Comparison of ENCODE assay signal across 14 mouse cellular contexts in genomic region chr7:141584048-141584841, GRCm38 (mm10). TPM values are rescaled to one million over a fixed set of nuclear protein-coding genes. Genes with fewer than 3 reads are reported as not detected.
DNase-seq lines count a peak whose midpoint lies in the region; ATAC-seq and TF ChIP-seq lines count a peak whose summit lies in the region.
"Had no signal": no experiment of that assay in that cellular context is flagged by ENCODE, and none has a peak within 500 bp of the region (broad histone marks: within the 10 kb centered on the region; RNA-seq: fewer than 3 reads in every experiment).

No protein-coding gene starts in this region.

- peak; percentile 49 to 63 for DNase-seq in spleen, postnatal 10 days (ENCODE audit: low spot score in 2 of 2)
- no peak for DNase-seq in spleen, postnatal 14 days (ENCODE audit: low spot score in 2 of 2)
- DNase-seq in liver, adult 2 months (ENCODE audit: extremely low read depth, low read depth, low spot score), result peak; percentile 80
- DNase-seq in cerebellum, postnatal 4 days (ENCODE audit: low spot score in 2 of 2), result no peak
- DNase-seq in layer of hippocampus, adult 9-10 months (ENCODE audit: low spot score), result no peak
- no peak for DNase-seq in T-cell, adult 2 months (ENCODE audit: low spot score)
- DNase-seq: cerebellum, postnatal 10 days; heart, adult 18-20 months; heart, postnatal 36 days had no signal

- no peak overlapping the region for H3K4me3 ChIP-seq in intestine, postnatal 0 days (ENCODE audit: low read depth, low read length)
- no peak overlapping the region for H3K4me3 ChIP-seq in intestine, embryonic 16.5 days (ENCODE audit: low read length)
- H3K4me3 ChIP-seq in liver, adult 2 months (ENCODE audit: insufficient read depth, low read depth, low read length), result no peak overlapping the region
- H3K4me3 ChIP-seq: embryonic facial prominence, embryonic 15.5 days; intestine, embryonic 15.5 days; limb, embryonic 12.5 days had no signal

- 86% methylated on average over 4 of the region's 5 CpGs for WGBS in intestine, postnatal 0 days
- WGBS in intestine, embryonic 16.5 days, result 87% methylated on average over 4 of the region's 5 CpGs
- WGBS in liver, adult 2 months, result 84% methylated on average over 4 of the region's 5 CpGs

- peaks cover 4% of the 10 kb centered on the region; the same call in 1 of the 2 replicates for H3K4me1 ChIP-seq in intestine, postnatal 0 days (replicated peaks; ENCODE audit: control insufficient read depth, insufficient read depth, low read length)
- H3K4me1 ChIP-seq in intestine, embryonic 16.5 days (ENCODE audit: control insufficient read depth, insufficient read depth, low read length), result peaks cover 19% of the 10 kb centered on the region
- peaks cover 34% of the 10 kb centered on the region for H3K4me1 ChIP-seq in liver, adult 2 months (ENCODE audit: control insufficient read depth, insufficient read depth, low read length)
- H3K4me1 ChIP-seq: limb, embryonic 12.5 days had no signal

- H3K36me3 ChIP-seq in intestine, postnatal 0 days (ENCODE audit: control insufficient read depth, insufficient read depth), result peaks cover 10% of the 10 kb centered on the region; the same call in 1 of the 2 replicates
- H3K36me3 ChIP-seq in intestine, embryonic 16.5 days (ENCODE audit: control insufficient read depth, insufficient read depth, low read length), result peaks cover 4% of the 10 kb centered on the region; the same call in 1 of the 2 replicates
- H3K36me3 ChIP-seq in liver, adult 2 months (ENCODE audit: control insufficient read depth, insufficient read depth, low read length), result peaks cover 5% of the 10 kb centered on the region; the same call in 1 of the 2 replicates
- H3K36me3 ChIP-seq: intestine, embryonic 15.5 days had no signal

- H3K4me2 ChIP-seq in intestine, postnatal 0 days (replicated peaks; ENCODE audit: low read depth), result no peak overlapping the region
- H3K4me2 ChIP-seq in intestine, embryonic 16.5 days (ENCODE audit: low read depth, low read length), result no peak overlapping the region
- H3K4me2 ChIP-seq: embryonic facial prominence, embryonic 15.5 days; intestine, embryonic 15.5 days; limb, embryonic 12.5 days had no signal

- no peaks in the 10 kb centered on the region for H3K27me3 ChIP-seq in intestine, postnatal 0 days (replicated peaks; ENCODE audit: control insufficient read depth, insufficient read depth, low read length)
- no peaks in the 10 kb centered on the region for H3K27me3 ChIP-seq in intestine, embryonic 16.5 days (replicated peaks; ENCODE audit: control insufficient read depth, insufficient read depth, low read length)
- no peaks in the 10 kb centered on the region for H3K27me3 ChIP-seq in liver, adult 2 months (ENCODE audit: control insufficient read depth, insufficient read depth, low read length)
- H3K27me3 ChIP-seq: embryonic facial prominence, embryonic 15.5 days; intestine, embryonic 15.5 days; limb, embryonic 12.5 days had no signal

- H3K9me3 ChIP-seq in intestine, postnatal 0 days (ENCODE audit: control insufficient read depth), result no peaks in the 10 kb centered on the region
- no peaks in the 10 kb centered on the region for H3K9me3 ChIP-seq in intestine, embryonic 16.5 days (ENCODE audit: control insufficient read depth, low read length)
- H3K9me3 ChIP-seq: embryonic facial prominence, embryonic 15.5 days; intestine, embryonic 15.5 days; limb, embryonic 12.5 days had no signal

- H3K27ac ChIP-seq in intestine, postnatal 0 days (ENCODE audit: low read depth, low read length), result no peak overlapping the region
- H3K27ac ChIP-seq in intestine, embryonic 16.5 days (ENCODE audit: low read length), result no peak overlapping the region
- peak overlapping the region; percentile 51 for H3K27ac ChIP-seq in liver, adult 2 months (replicated peaks; ENCODE audit: insufficient read depth, low read depth, low read length)
- H3K27ac ChIP-seq: embryonic facial prominence, embryonic 15.5 days; intestine, embryonic 15.5 days; limb, embryonic 12.5 days had no signal

- H3K79me2 ChIP-seq in liver, adult 2 months (ENCODE audit: control insufficient read depth, insufficient read depth, low read length), result peaks cover 50% of the 10 kb centered on the region

- no peak for ATAC-seq in intestine, postnatal 0 days
- ATAC-seq in intestine, embryonic 16.5 days, result no peak
- ATAC-seq: intestine, embryonic 15.5 days had no signal

- H3K9ac ChIP-seq in intestine, postnatal 0 days (ENCODE audit: low read depth, low read length), result no peak overlapping the region
- H3K9ac ChIP-seq in intestine, embryonic 16.5 days (ENCODE audit: low read depth, low read length), result no peak overlapping the region
- no peak overlapping the region for H3K9ac ChIP-seq in liver, adult 2 months (ENCODE audit: low read depth, low read length)
- H3K9ac ChIP-seq: embryonic facial prominence, embryonic 15.5 days; intestine, embryonic 15.5 days; limb, embryonic 12.5 days had no signal

- peak; percentile 50 for TF ChIP-seq CTCF in intestine, postnatal 0 days (IDR thresholded peaks at IDR 0.05; ENCODE audit: low read depth)
- TF ChIP-seq CTCF in liver, adult 2 months (IDR thresholded peaks at IDR 0.05; ENCODE audit: low read depth, low read length), result peak; percentile 22; the same call in 1 of the 2 replicates

- no peak for TF ChIP-seq POLR2A in liver, adult 2 months (IDR thresholded peaks at IDR 0.05; ENCODE audit: extremely low read depth, insufficient read depth, low read length)

RNA-seq across cellular contexts. Expression of gene Ap2a2, which starts 22.3 kb away (rescaled TPM):
- polyA plus RNA-seq in intestine, postnatal 0 days (2015; fragmentation: Nextera tagmentation; extraction: Ambion mirVana), result 69.7 and 76.6 TPM in 2 replicates
- 89.4 and 103 TPM in 2 replicates for polyA plus RNA-seq in intestine, embryonic 16.5 days (2015; fragmentation: Nextera tagmentation; extraction: Ambion mirVana)
- 42.2 and 54.0 TPM in 2 replicates for total RNA-seq in liver, adult 2 months (2014; rRNA removed)
- 37.9 and 38.1 TPM in 2 replicates for polyA plus RNA-seq in liver, adult 2 months (2012; rRNA removed)

RNA-seq across cellular contexts. Expression of gene Chid1, which starts 44.6 kb away (rescaled TPM):
- polyA plus RNA-seq in intestine, postnatal 0 days (2015; fragmentation: Nextera tagmentation; extraction: Ambion mirVana), result 20.5 and 23.8 TPM in 2 replicates
- 69.8 and 76.5 TPM in 2 replicates for polyA plus RNA-seq in intestine, embryonic 16.5 days (2015; fragmentation: Nextera tagmentation; extraction: Ambion mirVana)
- 24.2 and 30.6 TPM in 2 replicates for total RNA-seq in liver, adult 2 months (2014; rRNA removed)
- 32.6 and 45.1 TPM in 2 replicates for polyA plus RNA-seq in liver, adult 2 months (2012; rRNA removed)

Comparison
In these comparisons a context has a peak if more than half of its experiments do, and no peak if none do; other contexts are left out.
1. DNase-seq: peak in spleen, postnatal 10 days (2 of 2) and liver, adult 2 months (single experiment); none in spleen, postnatal 14 days (0 of 2), cerebellum, postnatal 4 days (0 of 2), layer of hippocampus, adult 9-10 months (single experiment) and T-cell, adult 2 months (single experiment).